Mouse (Mus musculus) testis, postnatal 10 days (tissue): ENCODE results near the gene Gm36210.

Experiments used
- DNase-seq: peaks from one replicate; pipeline ENCODE4 v3.0.0; 2021; ENCODE audit warnings: low spot score

Gene Gm36210

GRCm38 (mm10) chr7:4906466-4906950 lies at the start of gene Gm36210:
TSS of gene Gm36210 (minus strand) at chr7:4906516.
- no peak for DNase-seq

DNA sequence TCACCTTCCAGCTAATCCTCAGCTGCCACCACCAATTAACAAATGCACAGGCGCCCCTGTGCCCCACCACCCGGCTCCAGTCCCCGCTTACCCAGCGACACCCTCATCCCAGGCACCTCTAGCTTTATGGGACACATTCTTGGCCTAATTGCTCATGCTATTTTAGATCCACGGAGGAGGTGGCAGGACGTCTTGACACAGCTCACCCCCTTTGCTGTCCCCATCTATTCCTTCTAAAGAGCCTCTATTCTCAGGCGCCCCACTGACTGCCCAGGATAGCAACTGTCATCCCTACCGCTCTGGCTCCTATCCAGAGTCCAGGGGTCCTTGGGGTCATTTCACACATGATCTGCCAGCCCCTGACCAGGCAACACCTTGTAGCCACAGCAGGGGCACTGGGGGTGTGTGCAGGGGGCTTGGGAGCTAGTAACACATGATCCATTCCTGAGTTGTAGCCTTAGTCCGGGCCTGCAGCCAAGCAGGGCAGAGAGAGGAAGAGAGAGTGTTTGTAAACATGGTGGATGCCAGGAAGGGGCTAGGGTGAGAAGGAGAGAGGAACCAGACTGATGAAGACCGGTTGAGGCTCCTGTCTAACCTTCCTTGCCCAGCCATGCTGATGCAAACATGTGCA lies 47.6 kb upstream of the Gm36210 start:
- no peak for DNase-seq

- no peak for DNase-seq
These were observed 44.4 kb upstream of the Gm36210 start for GRCm38 (mm10) chr7:4950561-4951342.

DNA sequence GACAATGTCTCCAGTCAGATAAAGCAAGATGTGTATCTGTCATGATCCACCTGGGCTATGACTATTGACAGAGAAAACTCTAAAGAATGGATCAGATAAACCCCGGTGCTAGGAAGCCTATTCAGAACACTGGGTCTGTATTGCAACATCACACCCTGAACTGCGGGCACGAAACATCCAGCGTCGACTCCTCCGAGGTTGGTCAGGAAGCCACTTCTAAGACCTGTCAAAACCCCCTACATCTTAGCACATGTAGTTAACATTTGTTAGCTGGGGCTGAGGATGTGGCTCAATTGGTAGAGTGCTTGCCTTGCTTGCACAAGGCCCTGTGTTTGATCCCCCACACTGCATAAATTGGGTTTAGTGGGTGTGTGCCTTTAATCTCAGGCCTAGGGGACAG lies 42.1 kb upstream of the Gm36210 start:
- no peak for DNase-seq

DNA sequence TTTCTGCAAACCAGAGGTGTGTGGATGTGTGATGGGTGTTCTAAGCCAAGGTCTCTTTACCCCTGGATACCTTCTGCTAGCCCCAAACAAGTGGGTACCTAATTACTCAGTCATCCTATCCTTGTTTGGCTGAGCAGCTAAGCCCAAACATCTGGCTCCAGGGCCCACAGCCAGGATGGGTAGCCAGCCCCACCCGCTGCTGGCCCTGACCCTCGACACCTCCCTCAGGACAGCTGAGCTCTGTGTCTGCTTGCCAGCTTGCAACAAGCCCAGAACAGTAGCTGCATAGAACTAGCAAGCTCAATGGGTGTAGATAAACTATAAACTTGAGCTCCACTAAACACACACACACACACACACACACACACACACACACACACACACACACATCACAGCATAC lies 41.5 kb upstream of the Gm36210 start:
- DNase-seq: peak; percentile 83

GRCm38 (mm10) chr7:4943223-4943815 lies 37.0 kb upstream of the Gm36210 start:
- DNase-seq: peak; percentile 96

DNA sequence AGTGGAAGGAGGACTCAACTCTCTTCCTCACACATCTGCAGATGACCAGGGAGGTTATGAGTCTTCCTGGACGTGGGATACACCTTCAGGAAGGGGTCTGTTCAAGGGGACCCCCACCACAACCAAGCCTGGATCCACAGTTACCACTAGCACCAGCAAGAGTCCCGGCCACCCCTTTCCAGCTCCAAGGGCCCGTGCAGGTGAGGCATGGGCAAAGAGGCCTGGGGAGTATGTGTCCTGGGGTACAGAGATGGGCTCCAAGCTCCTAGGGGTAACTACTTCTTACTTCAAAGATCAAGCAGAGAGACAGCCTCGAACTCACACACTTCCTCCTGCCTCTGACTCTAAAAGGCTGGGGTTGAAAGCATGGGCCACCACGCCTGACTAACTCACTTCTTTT lies 36.4 kb upstream of the Gm36210 start:
- DNase-seq: no peak

DNA sequence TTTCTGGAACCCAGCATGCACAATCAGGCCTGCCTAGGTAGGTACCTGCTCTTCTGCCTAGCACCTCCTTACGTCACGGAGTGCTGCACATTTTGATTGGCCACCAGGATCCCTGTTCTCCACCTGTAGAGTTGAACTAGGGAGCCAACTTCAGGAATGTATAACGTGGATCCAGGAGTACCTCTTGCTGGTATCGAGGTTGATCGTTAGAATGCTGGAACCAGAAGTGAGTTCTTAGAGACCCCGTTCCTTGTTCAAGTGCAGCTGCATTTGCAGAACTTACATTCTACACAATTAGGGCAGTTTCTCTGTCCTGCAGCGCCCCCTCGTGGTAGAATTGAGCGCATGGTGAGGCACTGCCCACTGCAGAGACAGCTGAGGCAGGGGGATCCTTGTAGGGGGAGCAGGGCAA lies 33.8 kb upstream of the Gm36210 start:
- DNase-seq: peak; percentile 91

DNA sequence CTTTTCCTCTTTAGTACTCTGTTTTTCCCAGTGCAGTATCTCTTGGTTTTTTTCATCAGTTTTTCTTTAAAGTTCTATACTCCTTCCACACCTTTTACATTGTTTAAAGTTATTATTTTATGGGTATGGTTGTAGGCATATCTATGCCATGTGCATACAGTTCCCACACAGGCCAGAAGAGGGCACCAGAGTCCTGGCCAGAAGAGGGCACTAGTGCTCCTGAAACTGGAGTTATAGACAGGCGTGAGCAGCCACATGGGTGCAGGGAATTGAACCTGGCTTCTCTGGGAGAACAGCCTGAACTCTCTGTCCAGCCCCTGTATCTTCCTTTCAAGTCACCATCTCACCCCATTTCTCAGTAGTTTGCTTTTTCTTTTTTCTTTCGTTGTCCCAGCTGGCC lies 32.1 kb upstream of the Gm36210 start:
- peak; percentile 85 for DNase-seq

DNA sequence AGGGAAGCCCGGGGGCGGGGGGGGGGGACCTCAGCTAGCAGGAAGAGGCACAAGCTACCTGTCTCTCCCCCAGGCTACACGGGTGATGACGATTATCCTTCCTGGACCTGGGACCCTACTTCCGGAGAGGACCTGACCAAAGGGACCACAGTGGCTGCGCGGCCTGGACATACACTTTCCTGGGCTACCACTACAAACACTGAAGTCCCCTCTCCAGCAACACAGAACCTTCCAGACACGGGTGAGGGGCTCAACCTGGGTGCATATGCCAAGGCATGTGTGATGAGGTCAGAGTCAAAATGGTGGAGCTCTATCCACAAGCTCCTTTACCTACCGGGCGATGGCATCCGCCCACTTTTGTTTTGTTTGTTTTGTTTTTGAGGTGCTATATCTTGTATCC lies 31.1 kb upstream of the Gm36210 start:
- no peak for DNase-seq

DNA sequence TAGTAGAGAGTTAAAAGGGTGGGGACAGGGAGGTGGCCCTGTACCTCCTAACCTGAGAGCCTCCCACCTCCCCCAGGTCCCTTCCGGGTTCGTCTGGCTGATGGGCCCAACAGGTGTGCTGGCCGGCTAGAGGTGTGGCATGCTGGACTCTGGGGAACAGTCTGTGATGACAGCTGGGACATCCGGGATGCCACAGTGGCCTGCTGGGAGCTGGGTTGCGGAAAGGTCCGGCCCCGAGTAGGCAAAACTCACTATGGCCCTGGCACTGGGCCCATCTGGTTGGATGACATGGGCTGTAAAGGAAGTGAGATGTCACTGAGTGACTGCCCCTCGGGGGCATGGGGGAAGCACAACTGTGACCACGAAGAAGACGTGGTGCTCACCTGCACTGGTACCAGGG lies 30.5 kb upstream of the Gm36210 start:
- DNase-seq: no peak

DNA sequence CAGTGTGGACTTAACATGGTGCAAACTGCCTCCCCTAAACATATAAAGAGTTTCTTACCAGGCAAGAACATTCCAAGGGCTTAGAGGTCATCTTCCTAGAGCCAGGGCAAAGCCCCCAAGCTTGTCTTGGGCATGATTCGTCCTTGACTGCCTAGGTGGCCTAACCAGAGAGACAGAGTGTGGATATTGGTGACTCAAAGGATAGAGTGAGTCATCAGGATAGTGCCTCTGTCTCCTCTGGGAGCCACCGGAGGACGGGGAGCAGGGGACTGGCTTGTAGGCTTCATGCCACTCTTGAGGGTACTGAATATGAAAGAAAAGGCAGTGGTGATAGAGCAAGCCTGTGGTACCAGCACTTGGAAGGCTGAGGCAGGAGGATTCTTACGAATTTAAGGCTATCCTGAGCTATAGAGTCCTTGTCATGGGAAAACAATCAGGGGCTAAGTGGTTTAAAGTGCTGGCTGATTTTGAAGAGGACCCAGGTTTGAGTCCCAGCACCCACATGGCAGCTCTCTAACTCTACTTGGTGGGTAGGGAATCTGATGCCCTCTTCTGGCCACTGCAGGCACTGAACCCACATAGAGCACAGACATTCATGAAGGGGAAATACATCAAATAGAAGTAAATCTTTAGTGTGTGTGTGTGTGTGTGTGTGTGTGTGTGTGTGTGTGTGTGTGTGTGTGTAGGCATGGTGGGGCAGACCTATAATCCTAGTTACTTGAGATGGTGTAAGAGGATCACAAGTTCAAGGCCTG lies 28.0 kb upstream of the Gm36210 start:
- no peak for DNase-seq

DNA sequence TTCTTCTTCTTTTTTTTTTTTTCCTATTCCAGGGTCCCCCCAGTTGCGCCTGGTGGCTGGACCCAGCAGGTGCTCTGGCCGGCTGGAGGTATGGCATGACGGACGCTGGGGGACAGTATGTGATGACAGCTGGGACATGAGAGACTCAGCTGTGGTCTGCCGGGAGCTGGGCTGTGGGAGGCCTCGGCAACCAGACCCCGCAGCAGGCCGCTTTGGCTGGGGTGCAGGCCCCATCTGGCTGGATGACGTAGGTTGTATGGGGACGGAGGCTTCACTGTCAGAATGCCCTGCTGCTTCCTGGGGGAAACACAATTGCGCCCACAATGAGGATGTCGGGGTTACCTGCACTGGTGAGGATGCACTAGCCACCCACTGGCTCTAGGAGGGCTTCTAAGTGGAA lies 26.8 kb upstream of the Gm36210 start:
- DNase-seq: no peak

- no peak for DNase-seq
These were observed 22.0 kb upstream of the Gm36210 start for GRCm38 (mm10) chr7:4928323-4928722.

DNA sequence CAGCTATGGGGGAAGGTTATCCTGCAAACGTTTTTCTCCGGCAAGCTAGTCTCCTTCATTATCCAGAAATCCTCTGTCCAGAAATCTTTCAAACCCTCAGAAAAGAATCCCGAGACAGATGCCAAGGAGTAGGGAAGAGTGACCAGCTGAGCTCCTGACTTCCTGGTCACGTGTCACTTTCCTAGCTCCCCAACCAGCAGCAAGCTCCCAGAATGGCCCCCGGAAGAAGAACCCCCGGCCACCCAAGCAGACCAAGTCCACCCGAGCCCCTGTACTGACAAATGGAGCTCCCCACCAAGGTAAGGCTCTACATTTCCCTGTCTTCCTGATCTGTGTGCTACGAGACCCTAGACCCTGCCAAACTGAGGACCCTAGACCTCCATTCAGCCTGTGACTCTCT lies 21.4 kb upstream of the Gm36210 start:
- no peak for DNase-seq

DNA sequence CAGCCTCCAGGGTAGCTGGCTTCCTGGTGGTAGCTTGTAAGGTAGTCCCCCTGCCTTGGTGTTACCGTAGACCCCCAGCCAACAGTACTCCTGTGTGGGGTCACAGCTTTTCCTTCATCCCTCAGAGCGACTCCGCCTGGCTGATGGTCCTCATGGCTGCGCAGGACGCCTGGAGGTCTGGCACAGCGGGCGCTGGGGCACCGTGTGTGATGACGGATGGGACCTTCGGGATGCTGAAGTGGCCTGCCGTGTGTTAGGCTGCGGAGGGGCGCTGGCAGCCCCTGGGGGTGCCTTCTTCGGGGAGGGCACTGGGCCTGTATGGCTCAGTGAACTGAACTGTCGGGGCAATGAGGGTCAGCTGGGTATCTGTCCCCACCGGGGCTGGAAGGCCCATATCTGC lies 20.5 kb upstream of the Gm36210 start:
- DNase-seq: no peak

GRCm38 (mm10) chr7:4925441-4926381 lies 19.4 kb upstream of the Gm36210 start, which contains the start of gene Ssc5d:
TSS of gene Ssc5d (plus strand) at chr7:4925785.
- DNase-seq: peak; percentile 66

- no peak for DNase-seq
These were observed 18.6 kb upstream of the Gm36210 start for GRCm38 (mm10) chr7:4924891-4925301.

GRCm38 (mm10) chr7:4924483-4924882 lies 18.2 kb upstream of the Gm36210 start:
- DNase-seq: no peak

- DNase-seq: peak; percentile 78
These were observed 17.5 kb upstream of the Gm36210 start for GRCm38 (mm10) chr7:4923586-4924364.
